Mouse (Mus musculus): ENCODE data around the gene Gm44805. TPM values are rescaled to one million over a fixed set of nuclear protein-coding genes. Genes with fewer than 3 reads are reported as not detected.

The Gm44805 gene
- total and polyA plus RNA-seq, 3 experiments: not detected

- Histone ChIP-seq H3K36me3 (replicated peaks in 1 of 2; ENCODE audit: control insufficient read depth in 1 of 2, insufficient read depth in 1 of 2, low read length in 1 of 2) (peaks cover 33 to 58% of the 10 kb centered on the region in 2 experiments), H3K4me3 (replicated peaks in 1 of 3; ENCODE audit: low read depth in 2 of 3, low read length in 2 of 3, poor library complexity in 1 of 3) (peak within 1 kb of the TSS; percentile 65 to 91 (median 73)), H3K9ac (ENCODE audit: insufficient read depth, low read depth) (peak within 1 kb of the TSS; percentile 77), H3K27ac (ENCODE audit: insufficient read depth, low read depth) (peak within 1 kb of the TSS; percentile 96), H3K4me2 (ENCODE audit: insufficient read depth, low read depth, poor library complexity, severe bottlenecking) (peak within 1 kb of the TSS; percentile 52), H3K9me3 (replicated peaks; ENCODE audit: low read length) (no peaks in the 10 kb centered on the region), H3K27me3 (replicated peaks) (no peaks in the 10 kb centered on the region), H3K4me1 (ENCODE audit: control insufficient read depth in 1 of 2, insufficient read depth in 2 of 2) (peaks cover 11 to 45% of the 10 kb centered on the region in 2 experiments), H3K79me2 (replicated peaks; ENCODE audit: control insufficient read depth, extremely low read depth, insufficient read depth, poor library complexity, severe bottlenecking) (peaks cover 5% of the 10 kb centered on the region; the same call in 1 of the 2 replicates)
- TF ChIP-seq JUN (IDR thresholded peaks at IDR 0.05; ENCODE audit: insufficient read depth, low read depth, low read length) (no peak), JUND (conservative IDR thresholded peaks at IDR 0.05; ENCODE audit: low read depth, low read length) (no peak), MYC (IDR thresholded peaks at IDR 0.05; ENCODE audit: low read depth, low read length) (no peak), CTCF (conservative IDR thresholded peaks at IDR 0.05 in 1 of 2, IDR thresholded peaks at IDR 0.05 in 1 of 2; ENCODE audit: low read depth in 2 of 2, low read length in 2 of 2) (no peak), IRF4 (IDR thresholded peaks at IDR 0.05; ENCODE audit: low read depth, low read length) (no peak; the same call in 1 of the 2 replicates), ZNF384 (IDR thresholded peaks at IDR 0.05; ENCODE audit: low read depth, low read length) (no peak), E2F4 (IDR thresholded peaks at IDR 0.05; ENCODE audit: insufficient replicate concordance, low read depth, low read length) (no peak), ELF1 (IDR thresholded peaks at IDR 0.05; ENCODE audit: low read depth, low read length) (peak; percentile 54; the same call in 1 of the 2 replicates), KAT2A (IDR thresholded peaks at IDR 0.05; ENCODE audit: insufficient replicate concordance, low read length) (no peak), TCF12 (IDR thresholded peaks at IDR 0.05; ENCODE audit: low read depth, low read length) (peak; percentile 51; the same call in 1 of the 2 replicates), NELFE (IDR thresholded peaks at IDR 0.05; ENCODE audit: low read depth, low read length) (peak; percentile 54), RCOR1 (conservative IDR thresholded peaks at IDR 0.05; ENCODE audit: low read depth, low read length) (no peak), MAX (IDR thresholded peaks at IDR 0.05; ENCODE audit: low read length) (peak; percentile 85), RAD21 (IDR thresholded peaks at IDR 0.05; ENCODE audit: low read depth, low read length) (no peak), BHLHE40 (IDR thresholded peaks at IDR 0.05; ENCODE audit: low read depth, low read length) (peak; percentile 94), MEF2A (IDR thresholded peaks at IDR 0.05; ENCODE audit: borderline replicate concordance, low read depth, low read length) (0 out of 2 replicates have a peak, but pooled peaks have one; percentile 11), EP300 (IDR thresholded peaks at IDR 0.05; ENCODE audit: low read length) (no peak), ZC3H11A (IDR thresholded peaks at IDR 0.05; ENCODE audit: low read depth, low read length) (no peak), SIN3A (IDR thresholded peaks at IDR 0.05; ENCODE audit: low read length) (no peak; the same call in none of the 2 replicates), NRF1 (IDR thresholded peaks at IDR 0.05; ENCODE audit: low read depth, low read length) (peak; percentile 51; the same call in 1 of the 2 replicates), MAZ (IDR thresholded peaks at IDR 0.05; ENCODE audit: low read depth, low read length) (peak; percentile 67; the same call in 1 of the 2 replicates), ETS1 (conservative IDR thresholded peaks at IDR 0.05; ENCODE audit: low read depth, low read length) (no peak), USF2 (conservative IDR thresholded peaks at IDR 0.05; ENCODE audit: low read depth, low read length) (peak; percentile 86), CHD1 (IDR thresholded peaks at IDR 0.05; ENCODE audit: low read depth, low read length) (no peak; the same call in 1 of the 2 replicates), UBTF (IDR thresholded peaks at IDR 0.05; ENCODE audit: low read depth, low read length) (no peak), USF1 (IDR thresholded peaks at IDR 0.05; ENCODE audit: low read depth, low read length) (peak; percentile 94), POLR2A (IDR thresholded peaks at IDR 0.05; ENCODE audit: low read depth, low read length) (peak; percentile 43; the same call in 1 of the 2 replicates), HCFC1 (IDR thresholded peaks at IDR 0.05; ENCODE audit: low read depth, low read length) (peak; percentile 49; the same call in 1 of the 2 replicates), ZKSCAN1 (IDR thresholded peaks at IDR 0.05; ENCODE audit: borderline replicate concordance, low read depth, low read length) (no peak), PAX5 (IDR thresholded peaks at IDR 0.05; ENCODE audit: low read length) (no peak), SMC3 (IDR thresholded peaks at IDR 0.05; ENCODE audit: low read depth, low read length) (no peak), ZMIZ1 (IDR thresholded peaks at IDR 0.05; ENCODE audit: low read depth, low read length) (no peak), TBP (conservative IDR thresholded peaks at IDR 0.05; ENCODE audit: low read depth, low read length) (0 out of 2 replicates have a peak, but pooled peaks have one; percentile 30), CHD2 (IDR thresholded peaks at IDR 0.05; ENCODE audit: low read length) (peak; percentile 69), GABPA (IDR thresholded peaks at IDR 0.05; ENCODE audit: insufficient replicate concordance, low read depth, low read length) (no peak), MAFK (IDR thresholded peaks at IDR 0.05; ENCODE audit: insufficient replicate concordance, low read length) (no peak), MXI1 (IDR thresholded peaks at IDR 0.05; ENCODE audit: low read depth, low read length) (no peak), POLR2AphosphoS2 (IDR thresholded peaks at IDR 0.05; ENCODE audit: low read depth, low read length) (no peak)
- dilution Hi-C loops (cut with MboI; ENCODE audit: extremely low pct_ligation_motif_present, extremely low pct_unique_long_range_greater_than_20kb, low sequenced_read_pairs): no loop called here
- DNase-seq (ENCODE audit: extremely low read depth): peak; percentile 86
- in situ Hi-C loops (cut with MboI; ENCODE audit: low pct_ligation_motif_present, low pct_unique_long_range_greater_than_20kb, low sequenced_read_pairs): no loop called here
Observed at GRCm38 (mm10) chr7:19629361-19629734, 51.9 kb downstream of the Gm44805 start, which contains the start of gene Relb. Gene Relb (minus strand): TSS chr7:19629438.
